Mouse (Mus musculus) CH12.LX (cell line): ENCODE data around the gene Ly6c2. TPM values are rescaled to one million over a fixed set of nuclear protein-coding genes. Genes with fewer than 3 reads are reported as not detected.
"Not testable (repeated sequence)": the region's sequence is repeated elsewhere in the genome, so short reads cannot be mapped to it uniquely, and the experiment has no call there.

Experiments
- DNase-seq: peaks from one replicate; pipeline ENCODE4 v3.0.0-alpha.2; 2013; ENCODE audit errors: extremely low read depth
- H3K27ac ChIP-seq: 2 replicates; pipeline ENCODE4 v1.5.1; 2012; ENCODE audit warnings: low read depth, mild to moderate bottlenecking, control low read depth, moderate library complexity; ENCODE audit not compliant: insufficient read depth
- H3K27me3 ChIP-seq: replicated peaks from 2 replicates; pipeline ENCODE3; 2012; ENCODE audit warnings: inconsistent platforms
- H3K36me3 ChIP-seq, 2 experiments: replicated peaks in 1 of 2; 2 replicates each; pipeline versions ENCODE3 to v1.6.1; 2012; ENCODE audit warnings: inconsistent platforms in 1 of 2, low read length in 1 of 2, mild to moderate bottlenecking in 1 of 2, mixed read lengths in 1 of 2, moderate library complexity in 1 of 2; ENCODE audit not compliant: control insufficient read depth in 1 of 2, insufficient read depth in 1 of 2
- H3K4me1 ChIP-seq, 2 experiments: 2 replicates each; pipeline ENCODE4 v1.6.1; 2012; ENCODE audit warnings: inconsistent platforms in 1 of 2, moderate library complexity in 1 of 2; ENCODE audit not compliant: insufficient read depth in 2 of 2, control insufficient read depth in 1 of 2
- H3K4me2 ChIP-seq: 2 replicates; pipeline ENCODE4 v1.6.1; 2012; ENCODE audit warnings: low read depth, mild to moderate bottlenecking, control low read depth; ENCODE audit not compliant: poor library complexity, insufficient read depth, severe bottlenecking
- H3K4me3 ChIP-seq, 3 experiments: fragments of 150-350 bp in 1 of 3; sonication (generic) in 1 of 3; replicated peaks in 1 of 3; 2 replicates each; pipeline versions ENCODE3 to v1.5.1; 2011 to 2012; ENCODE audit warnings: low read depth in 2 of 3, low read length in 2 of 3, mild to moderate bottlenecking in 2 of 3, moderate library complexity in 2 of 3, control low read depth in 1 of 3, improper control_type of control experiment in 1 of 3, inconsistent platforms in 1 of 3, mixed read lengths in 1 of 3; ENCODE audit not compliant: poor library complexity in 1 of 3
- H3K79me2 ChIP-seq: replicated peaks from 2 replicates; pipeline ENCODE4 v1.6.1; 2012; ENCODE audit warnings: mild to moderate bottlenecking, moderate library complexity; ENCODE audit not compliant: control insufficient read depth, poor library complexity, insufficient read depth, severe bottlenecking; ENCODE audit errors: extremely low read depth
- H3K9ac ChIP-seq: 2 replicates; pipeline ENCODE4 v1.6.1; 2012; ENCODE audit warnings: low read depth, mild to moderate bottlenecking, control low read depth, moderate library complexity; ENCODE audit not compliant: insufficient read depth
- H3K9me3 ChIP-seq: replicated peaks from 2 replicates; pipeline ENCODE3; 2012; ENCODE audit warnings: low read length, inconsistent platforms, mixed read lengths
- BHLHE40 ChIP-seq: IDR thresholded peaks from 2 replicates; pipeline ENCODE4 v1.6.1; 2011; ENCODE audit warnings: mild to moderate bottlenecking, low read depth, low read length, improper control_type of control experiment
- CHD1 ChIP-seq: IDR thresholded peaks from 2 replicates; pipeline ENCODE4 v1.6.1; 2012; ENCODE audit warnings: low read depth, low read length, improper control_type of control experiment, inconsistent platforms
- CTCF ChIP-seq, 2 experiments: IDR thresholded peaks in 1 of 2; conservative IDR thresholded peaks in 1 of 2; 2 replicates each; pipeline ENCODE4 v1.5.1; 2011 to 2012; ENCODE audit warnings: low read depth in 2 of 2, low read length in 2 of 2, improper control_type of control experiment in 1 of 2, inconsistent platforms in 1 of 2, mild to moderate bottlenecking in 1 of 2, moderate library complexity in 1 of 2
- E2F4 ChIP-seq: IDR thresholded peaks from 2 replicates; pipeline ENCODE4 v1.6.1; 2011; ENCODE audit warnings: low read depth, low read length, improper control_type of control experiment; ENCODE audit not compliant: insufficient replicate concordance
- ELF1 ChIP-seq: IDR thresholded peaks from 2 replicates; pipeline ENCODE4 v1.6.1; 2014; ENCODE audit warnings: low read depth, mild to moderate bottlenecking, inconsistent platforms, low read length, improper control_type of control experiment
- HCFC1 ChIP-seq: IDR thresholded peaks from 2 replicates; pipeline ENCODE4 v1.6.1; 2012; ENCODE audit warnings: low read depth, mild to moderate bottlenecking, inconsistent platforms, low read length, improper control_type of control experiment
- JUN ChIP-seq: IDR thresholded peaks from 2 replicates; pipeline ENCODE4 v1.6.1; 2011; ENCODE audit warnings: low read depth, mild to moderate bottlenecking, low read length, improper control_type of control experiment, moderate library complexity; ENCODE audit not compliant: insufficient read depth
- KAT2A ChIP-seq: IDR thresholded peaks from 2 replicates; pipeline ENCODE4 v1.6.1; 2012; ENCODE audit warnings: low read length, improper control_type of control experiment, inconsistent platforms; ENCODE audit not compliant: insufficient replicate concordance
- MAZ ChIP-seq: IDR thresholded peaks from 2 replicates; pipeline ENCODE4 v1.6.1; 2012; ENCODE audit warnings: low read depth, mild to moderate bottlenecking, inconsistent platforms, low read length, improper control_type of control experiment, moderate library complexity
- MYC ChIP-seq: IDR thresholded peaks from 2 replicates; pipeline ENCODE4 v1.6.1; 2011; ENCODE audit warnings: low read depth, mild to moderate bottlenecking, improper control_type of control experiment, low read length
- NELFE ChIP-seq: IDR thresholded peaks from 2 replicates; pipeline ENCODE4 v1.6.1; 2011; ENCODE audit warnings: low read depth, low read length, improper control_type of control experiment
- PAX5 ChIP-seq: IDR thresholded peaks from 2 replicates; pipeline ENCODE4 v1.6.1; 2012; ENCODE audit warnings: low read length, inconsistent platforms, mixed read lengths
- RAD21 ChIP-seq: IDR thresholded peaks from 2 replicates; pipeline ENCODE4 v1.6.1; 2011; ENCODE audit warnings: low read depth, mild to moderate bottlenecking, low read length, improper control_type of control experiment, moderate library complexity
- SIN3A ChIP-seq: IDR thresholded peaks from 2 replicates; pipeline ENCODE4 v1.6.1; 2012; ENCODE audit warnings: low read length, improper control_type of control experiment, inconsistent platforms
- SMC3 ChIP-seq: IDR thresholded peaks from 2 replicates; pipeline ENCODE4 v1.6.1; 2011; ENCODE audit warnings: low read depth, low read length, improper control_type of control experiment
- TCF12 ChIP-seq: IDR thresholded peaks from 2 replicates; pipeline ENCODE4 v1.6.1; 2014; ENCODE audit warnings: low read depth, mild to moderate bottlenecking, inconsistent platforms, low read length, improper control_type of control experiment
- USF1 ChIP-seq: IDR thresholded peaks from 2 replicates; pipeline ENCODE4 v1.6.1; 2014; ENCODE audit warnings: low read depth, mild to moderate bottlenecking, inconsistent platforms, low read length, improper control_type of control experiment
- USF2 ChIP-seq: conservative IDR thresholded peaks from 2 replicates; pipeline ENCODE4 v1.6.1; 2011; ENCODE audit warnings: low read depth, low read length, improper control_type of control experiment
- ZC3H11A ChIP-seq: IDR thresholded peaks from 2 replicates; pipeline ENCODE4 v1.6.1; 2012; ENCODE audit warnings: low read depth, mild to moderate bottlenecking, inconsistent platforms, low read length, improper control_type of control experiment
- ZKSCAN1 ChIP-seq: IDR thresholded peaks from 2 replicates; pipeline ENCODE4 v1.6.1; 2012; ENCODE audit warnings: low read depth, inconsistent platforms, low read length, improper control_type of control experiment, borderline replicate concordance
- ZMIZ1 ChIP-seq: IDR thresholded peaks from 2 replicates; pipeline ENCODE4 v1.6.1; 2012; ENCODE audit warnings: low read depth, mild to moderate bottlenecking, inconsistent platforms, low read length, improper control_type of control experiment
- dilution Hi-C: fragments of 300-500 bp; cut with MboI; formaldehyde crosslinking; loops from 2 replicates; pipeline ENCODE4 v1.14.3; 2020; ENCODE audit warnings: low sequenced_read_pairs; ENCODE audit not compliant: extremely low pct_unique_long_range_greater_than_20kb, extremely low pct_ligation_motif_present
- in situ Hi-C: fragments of 300-500 bp; cut with MboI; formaldehyde crosslinking; loops from 3 replicates; pipeline ENCODE4 v1.14.3; 2019; ENCODE audit warnings: low sequenced_read_pairs, low pct_ligation_motif_present, low pct_unique_long_range_greater_than_20kb, mixed read lengths
- polyA plus RNA-seq: library from polyadenylated mRNA; unstranded; fragments of >175 nt; gene quantifications from 2 replicates; pipeline ENCODE4 v1.2.1, GENCODE M21; 2012; ENCODE audit warnings: low read depth; ENCODE audit not compliant: insufficient read length
- total RNA-seq, 2 experiments: library from RNA; depleted of rRNA; stranded (reverse); fragments of 300-350 nt in 1 of 2; fragments of >200 nt in 1 of 2; gene quantifications; 2 replicates each; pipeline ENCODE4 v1.2.3; 2012 to 2014

Ly6c2 gene
- total and polyA plus RNA-seq, 3 experiments, result 0.42 to 0.87 (median 0.72) TPM

DNA sequence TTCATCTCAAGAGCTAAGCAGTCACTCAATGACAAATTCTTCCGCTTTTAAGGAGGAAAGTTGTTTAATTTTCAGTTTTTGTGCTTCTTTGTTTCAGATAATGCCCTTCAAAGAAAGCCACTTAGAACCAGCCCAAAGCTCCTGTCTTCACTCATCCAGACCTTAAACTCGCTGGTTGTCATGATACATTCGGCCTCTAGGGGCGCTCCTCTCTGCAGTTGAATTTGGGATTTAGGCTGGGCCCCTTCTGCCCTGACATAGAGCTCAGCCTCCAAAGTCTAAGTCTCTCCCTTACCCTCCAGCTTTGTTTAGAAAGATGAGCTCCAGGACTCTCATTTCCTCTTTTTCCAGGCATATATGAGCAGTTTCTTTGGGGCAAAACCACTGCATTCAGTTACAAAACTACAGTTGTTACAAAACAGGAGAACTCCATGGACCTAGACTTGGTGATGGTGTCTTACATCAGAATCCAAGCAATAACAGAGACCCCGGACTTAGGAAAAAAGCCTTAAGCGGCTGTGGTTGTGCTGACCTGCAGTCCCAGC is 49.7 kb downstream of the Ly6c2 start:
- DNase-seq, result peak; percentile 80
- H3K27me3 ChIP-seq, dilution Hi-C loops, H3K27ac ChIP-seq, H3K4me3 ChIP-seq, in situ Hi-C loops, H3K79me2 ChIP-seq, H3K4me2 ChIP-seq, H3K9ac ChIP-seq, H3K36me3 ChIP-seq, H3K9me3 ChIP-seq: not testable (repeated sequence)
- peaks cover 0 to 11% of the 10 kb centered on the region in 2 experiments; a peak in 2 of 4 replicates for H3K4me1 ChIP-seq
- TF ChIP-seq SMC3, result peak; percentile 42
- TF ChIP-seq CTCF (conservative IDR thresholded peaks at IDR 0.05 in 1 of 2, IDR thresholded peaks at IDR 0.05 in 1 of 2; ENCODE audit: low read depth in 2 of 2, low read length in 2 of 2), result peak; percentile 65 to 72
- TF ChIP-seq RAD21, result peak; percentile 48

DNA sequence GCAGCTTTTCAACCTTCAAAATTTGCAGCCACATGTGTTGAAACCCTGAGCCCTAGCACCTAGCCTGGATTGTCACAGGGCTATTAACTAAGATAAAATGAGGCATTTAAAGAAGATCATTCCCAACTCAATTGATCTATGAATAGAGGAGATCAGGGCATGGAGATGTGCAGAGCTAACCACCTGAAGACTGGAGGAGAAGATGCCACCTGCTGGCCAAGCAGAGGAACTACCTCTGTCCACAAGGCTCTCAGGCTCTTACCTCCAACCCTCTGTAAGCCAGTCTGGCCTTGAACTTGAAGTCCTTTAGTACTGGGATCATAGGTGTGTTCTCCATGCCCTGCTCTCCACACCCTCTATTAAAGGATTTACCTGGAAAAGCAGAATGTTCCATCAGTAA is 51.3 kb downstream of the Ly6c2 start:
- H3K4me1 ChIP-seq, result peaks cover 0 to 11% of the 10 kb centered on the region in 2 experiments; a peak in 2 of 4 replicates
- H3K4me3 ChIP-seq, result no peak overlapping the region
- DNase-seq, result peak; percentile 60
- H3K9ac ChIP-seq, result no peak overlapping the region
- in situ Hi-C loops (no loop called here), dilution Hi-C loops (no loop called here)
- H3K79me2 ChIP-seq, result no peaks in the 10 kb centered on the region
- TF ChIP-seq ZMIZ1, result no peak
- TF ChIP-seq CTCF (conservative IDR thresholded peaks at IDR 0.05 in 1 of 2, IDR thresholded peaks at IDR 0.05 in 1 of 2; ENCODE audit: low read depth in 2 of 2, low read length in 2 of 2), result peak; percentile 81 to 91
- no peak for TF ChIP-seq SIN3A
- no peak for TF ChIP-seq HCFC1
- TF ChIP-seq MAZ, result no peak
- peak; percentile 86 for TF ChIP-seq SMC3
- 0 out of 2 replicates have a peak, but pooled peaks have one; percentile 42 for TF ChIP-seq MYC
- TF ChIP-seq E2F4, result no peak
- peak; percentile 66 for TF ChIP-seq RAD21
- no peak for TF ChIP-seq ZKSCAN1
- TF ChIP-seq KAT2A, result no peak
- 0 out of 2 replicates have a peak, but pooled peaks have one; percentile 20 for TF ChIP-seq NELFE
- no peak for TF ChIP-seq USF2
- TF ChIP-seq USF1, result no peak
- peak; percentile 24; the same call in 1 of the 2 replicates for TF ChIP-seq ZC3H11A
- TF ChIP-seq JUN, result no peak
- TF ChIP-seq BHLHE40, result 0 out of 2 replicates have a peak, but pooled peaks have one; percentile 6
- TF ChIP-seq ELF1, result peak; percentile 13; the same call in 1 of the 2 replicates
- no peak for TF ChIP-seq TCF12
- no peak for TF ChIP-seq PAX5
- no peak for TF ChIP-seq CHD1
- no peak overlapping the region for H3K4me2 ChIP-seq
- H3K27me3 ChIP-seq, result no peaks in the 10 kb centered on the region
- H3K36me3 ChIP-seq, result no peaks in the 10 kb centered on the region
- H3K27ac ChIP-seq, result no peak overlapping the region
- no peaks in the 10 kb centered on the region for H3K9me3 ChIP-seq

Other genes with a start within 250 kb of the Ly6c2 start
- 0.38 and 0.72 TPM in 2 replicates for gene 2010109I03Rik, start 214.9 kb downstream of the Ly6c2 start, total RNA-seq (2012; rRNA removed)
- gene 2010109I03Rik, start 214.9 kb downstream of the Ly6c2 start, total RNA-seq (2014; rRNA removed), result 0.84 and 1.2 TPM in 2 replicates
- gene 2010109I03Rik, start 214.9 kb downstream of the Ly6c2 start, polyA plus RNA-seq, result 0.52 and 0.80 TPM in 2 replicates
- gene Ly6i, start 128.5 kb downstream of the Ly6c2 start, total RNA-seq (2012; rRNA removed), result 0.30 and 0.59 TPM in 2 replicates
- 0.31 and 0.54 TPM in 2 replicates for gene Ly6i, start 128.5 kb downstream of the Ly6c2 start, total RNA-seq (2014; rRNA removed)
- gene Ly6i, start 128.5 kb downstream of the Ly6c2 start, polyA plus RNA-seq, result 0.82 and 0.99 TPM in 2 replicates
- gene Ly6a, start 113.9 kb downstream of the Ly6c2 start, total RNA-seq (2012; rRNA removed), result 666 and 677 TPM in 2 replicates
- 510 and 514 TPM in 2 replicates for gene Ly6a, start 113.9 kb downstream of the Ly6c2 start, total RNA-seq (2014; rRNA removed)
- 784 and 854 TPM in 2 replicates for gene Ly6a, start 113.9 kb downstream of the Ly6c2 start, polyA plus RNA-seq
- not detected in 2 replicates for gene Ly6c1, start 63.1 kb downstream of the Ly6c2 start, total RNA-seq (2012; rRNA removed)
- 0.70 TPM in 1 of 2 replicates, not detected in the other for gene Ly6c1, start 63.1 kb downstream of the Ly6c2 start, total RNA-seq (2014; rRNA removed)
- not detected in 2 replicates for gene Ly6c1, start 63.1 kb downstream of the Ly6c2 start, polyA plus RNA-seq
- gene Ly6g, start 43.3 kb upstream of the Ly6c2 start, total RNA-seq (2012; rRNA removed), result 0.17 TPM in 1 of 2 replicates, not detected in the other
- gene Ly6g, start 43.3 kb upstream of the Ly6c2 start, total RNA-seq (2014; rRNA removed), result not detected in 2 replicates
- gene Ly6g, start 43.3 kb upstream of the Ly6c2 start, polyA plus RNA-seq, result not detected in 2 replicates
- gene BC025446, start 104.4 kb upstream of the Ly6c2 start, total RNA-seq (2012; rRNA removed), result not detected in 2 replicates
- not detected in 2 replicates for gene BC025446, start 104.4 kb upstream of the Ly6c2 start, total RNA-seq (2014; rRNA removed)
- not detected in 2 replicates for gene BC025446, start 104.4 kb upstream of the Ly6c2 start, polyA plus RNA-seq
- not detected in 2 replicates for gene Ly6f, start 156.5 kb upstream of the Ly6c2 start, total RNA-seq (2012; rRNA removed)
- gene Ly6f, start 156.5 kb upstream of the Ly6c2 start, total RNA-seq (2014; rRNA removed), result not detected in 2 replicates
- gene Ly6f, start 156.5 kb upstream of the Ly6c2 start, polyA plus RNA-seq, result not detected in 2 replicates